Mouse (Mus musculus): Measurements from ENCODE around the gene Ndufb4. TPM values are rescaled to one million over a fixed set of nuclear protein-coding genes. Genes with fewer than 3 reads are reported as not detected.
"Not testable (repeated sequence)": the region's sequence is repeated elsewhere in the genome, so short reads cannot be mapped to it uniquely, and the experiment has no call there.

The Ndufb4 gene
- total RNA-seq, 2 experiments from 2014 or later, result 178 to 186 TPM

- intact Hi-C loops (cut with DNase I), result loop anchor here (5.0 kb wide), 1 partner anchor 113 kb away; no protein-coding TSS in a partner anchor
- no peak for DNase-seq
These were observed 9.0 kb downstream of the Ndufb4 start for GRCm38 (mm10) chr16:37645211-37645610.

GRCm38 (mm10) chr16:37644486-37644885 lies 9.8 kb downstream of the Ndufb4 start:
- no peak for DNase-seq
- intact Hi-C loops (cut with DNase I), result no loop called here

GRCm38 (mm10) chr16:37640522-37640921 lies 13.7 kb downstream of the Ndufb4 start:
- DNase-seq; intact Hi-C loops (cut with DNase I): not testable (repeated sequence)

- intact Hi-C loops (cut with DNase I), result no loop called here
- DNase-seq, result no peak
These were observed 16.5 kb downstream of the Ndufb4 start for GRCm38 (mm10) chr16:37637802-37638201.

GRCm38 (mm10) chr16:37636107-37636506 lies 18.1 kb downstream of the Ndufb4 start:
- DNase-seq, result no peak
- intact Hi-C loops (cut with DNase I), result no loop called here

- no peak for DNase-seq
- intact Hi-C loops (cut with DNase I), result no loop called here
These were observed 19.2 kb downstream of the Ndufb4 start for GRCm38 (mm10) chr16:37635095-37635494.

GRCm38 (mm10) chr16:37634578-37634977 lies 19.7 kb downstream of the Ndufb4 start:
- intact Hi-C loops (cut with DNase I), result no loop called here
- DNase-seq, result no peak

GRCm38 (mm10) chr16:37629011-37629410 lies 25.2 kb downstream of the Ndufb4 start:
- intact Hi-C loops (cut with DNase I), result no loop called here
- DNase-seq, result no peak

- DNase-seq, result no peak
- intact Hi-C loops (cut with DNase I), result no loop called here
These were observed 25.9 kb downstream of the Ndufb4 start for GRCm38 (mm10) chr16:37628336-37628735.

- no peak for DNase-seq
- intact Hi-C loops (cut with DNase I), result no loop called here
These were observed 27.8 kb downstream of the Ndufb4 start for GRCm38 (mm10) chr16:37626388-37626949.

- no peak for DNase-seq
- intact Hi-C loops (cut with DNase I), result no loop called here
These were observed 31.3 kb downstream of the Ndufb4 start for GRCm38 (mm10) chr16:37622919-37623318.

GRCm38 (mm10) chr16:37622403-37622802 lies 31.9 kb downstream of the Ndufb4 start:
- DNase-seq, result no peak
- intact Hi-C loops (cut with DNase I), result no loop called here

GRCm38 (mm10) chr16:37617695-37618094 lies 36.6 kb downstream of the Ndufb4 start:
- intact Hi-C loops (cut with DNase I), result no loop called here

GRCm38 (mm10) chr16:37616104-37616503 lies 38.1 kb downstream of the Ndufb4 start:
- intact Hi-C loops (cut with DNase I), result no loop called here
- DNase-seq, result no peak

More at GRCm38 (mm10) chr16:37617695-37618094, 36.6 kb downstream of the Ndufb4 start:
- DNase-seq, result no peak

- DNase-seq, result no peak
- intact Hi-C loops (cut with DNase I), result no loop called here
These were observed 38.8 kb downstream of the Ndufb4 start for GRCm38 (mm10) chr16:37615429-37615828.

GRCm38 (mm10) chr16:37614540-37614939 lies 39.7 kb downstream of the Ndufb4 start:
- DNase-seq, result no peak
- intact Hi-C loops (cut with DNase I), result no loop called here

GRCm38 (mm10) chr16:37612013-37612412 lies 42.2 kb downstream of the Ndufb4 start:
- DNase-seq, result no peak
- intact Hi-C loops (cut with DNase I), result no loop called here

GRCm38 (mm10) chr16:37611072-37611471 lies 43.2 kb downstream of the Ndufb4 start:
- intact Hi-C loops (cut with DNase I), result no loop called here
- DNase-seq, result no peak

GRCm38 (mm10) chr16:37610333-37610732 lies 43.9 kb downstream of the Ndufb4 start:
- DNase-seq, result no peak

GRCm38 (mm10) chr16:37604243-37604642 lies 50.0 kb downstream of the Ndufb4 start:
- intact Hi-C loops (cut with DNase I), result no loop called here
- DNase-seq, result no peak

More at GRCm38 (mm10) chr16:37610333-37610732, 43.9 kb downstream of the Ndufb4 start:
- intact Hi-C loops (cut with DNase I), result no loop called here

GRCm38 (mm10) chr16:37603431-37603830 lies 50.8 kb downstream of the Ndufb4 start:
- no peak for DNase-seq

GRCm38 (mm10) chr16:37599326-37599725 lies 54.9 kb downstream of the Ndufb4 start:
- intact Hi-C loops (cut with DNase I), result no loop called here

More at GRCm38 (mm10) chr16:37603431-37603830, 50.8 kb downstream of the Ndufb4 start:
- intact Hi-C loops (cut with DNase I), result no loop called here

GRCm38 (mm10) chr16:37598463-37598862 lies 55.8 kb downstream of the Ndufb4 start:
- intact Hi-C loops (cut with DNase I), result no loop called here
- no peak for DNase-seq

More at GRCm38 (mm10) chr16:37599326-37599725, 54.9 kb downstream of the Ndufb4 start:
- no peak for DNase-seq

Data from gastrocnemius, postnatal 36 days (tissue).